Mouse (Mus musculus) brain, embryonic 14.5 days (tissue): Measurements from ENCODE around the gene Lrrc32.

Experiments
- CTCF ChIP-seq: fragments of 200-500 bp; IDR thresholded peaks from 2 replicates; pipeline ENCODE4 v1.5.1; 2012; ENCODE audit warnings: inconsistent platforms, mild to moderate bottlenecking, moderate library complexity, borderline replicate concordance; ENCODE audit not compliant: insufficient read depth, insufficient read length; ENCODE audit errors: extremely low read depth
- POLR2A ChIP-seq: fragments of 200-500 bp; IDR thresholded peaks from 2 replicates; pipeline ENCODE4 v1.6.1; 2012; ENCODE audit warnings: mild to moderate bottlenecking, inconsistent platforms, borderline replicate concordance; ENCODE audit not compliant: poor library complexity, insufficient read depth, insufficient read length, severe bottlenecking; ENCODE audit errors: extremely low read depth

DNA sequence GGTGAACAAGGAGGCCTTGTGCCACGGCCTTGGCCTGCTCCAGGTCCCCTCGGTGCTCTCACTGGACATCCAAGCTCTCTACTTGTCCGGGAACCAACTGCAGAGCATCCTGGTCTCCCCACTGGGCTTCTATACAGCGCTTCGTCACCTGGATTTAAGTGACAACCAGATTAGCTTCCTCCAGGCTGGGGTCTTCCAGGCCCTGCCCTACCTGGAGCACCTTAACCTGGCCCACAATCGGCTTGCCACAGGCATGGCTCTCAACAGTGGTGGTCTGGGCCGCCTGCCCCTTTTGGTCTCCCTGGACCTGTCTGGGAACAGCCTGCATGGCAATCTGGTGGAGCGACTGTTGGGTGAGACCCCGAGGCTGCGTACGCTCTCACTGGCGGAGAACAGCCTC lies 9.0 kb downstream of the Lrrc32 start:
- TF ChIP-seq CTCF (no peak), POLR2A (no peak)
